Mouse (Mus musculus): ENCODE data around the gene Gm6588. TPM values are rescaled to one million over a fixed set of nuclear protein-coding genes. Genes with fewer than 3 reads are reported as not detected.
"Not testable (repeated sequence)": the region's sequence is repeated elsewhere in the genome, so short reads cannot be mapped to it uniquely, and the experiment has no call there.

Gm6588 gene
- not detected in 2 replicates for polyA plus RNA-seq (2012; rRNA removed)

DNA sequence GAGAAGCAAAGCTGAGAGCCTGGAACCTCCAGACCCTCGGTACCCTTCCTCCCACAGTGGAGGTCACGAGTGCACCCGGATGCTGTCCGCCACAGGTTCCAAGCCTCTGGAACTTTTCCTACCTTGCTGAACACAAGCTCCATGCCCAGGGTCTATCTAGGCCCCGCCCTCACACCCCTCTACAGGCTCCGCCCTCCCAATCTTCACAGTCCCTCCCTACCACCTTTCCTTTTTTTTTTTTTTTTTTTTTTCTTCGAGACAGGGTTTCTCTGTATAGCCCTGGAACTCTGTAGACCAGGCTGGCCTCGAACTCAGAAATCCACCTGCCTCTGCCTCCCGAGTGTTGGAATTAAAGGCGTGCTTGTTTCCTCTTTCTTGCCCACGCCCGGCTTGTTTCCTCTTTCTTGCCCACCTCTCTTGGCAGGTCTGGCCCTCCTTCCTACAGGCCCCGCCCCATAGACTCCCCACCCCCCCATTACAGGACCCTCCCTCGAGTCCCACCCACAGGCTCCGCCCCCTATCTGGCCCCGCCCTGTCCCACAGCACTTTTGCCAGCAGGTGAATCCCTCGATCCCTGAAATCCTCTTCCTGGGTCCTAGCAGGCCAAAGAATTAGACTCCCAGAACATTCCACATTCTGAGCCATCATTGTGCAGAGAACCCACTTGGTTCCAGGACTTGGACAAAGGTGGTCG is at the start of gene Gm6588:
Gm6588 (plus strand) TSS at position 680 of the 694 bp plus-strand sequence.
- WGBS = 74% methylated on average over 18 of the region's 18 CpGs
- Histone ChIP-seq H3K36me3 (ENCODE audit: control insufficient read depth, insufficient read depth, low read length) (no peaks in the 10 kb centered on the region), H3K27ac (ENCODE audit: insufficient read depth, low read depth, low read length) (no peak within 1 kb of the TSS), H3K27me3 (replicated peaks; ENCODE audit: control insufficient read depth, insufficient read depth, low read length) (no peaks in the 10 kb centered on the region), H3K4me1 (ENCODE audit: control insufficient read depth, insufficient read depth, low read length) (no peaks in the 10 kb centered on the region), H3K4me3 (ENCODE audit: insufficient read depth, low read depth, low read length) (no peak within 1 kb of the TSS)
- DNase-seq = no peak
- TF ChIP-seq CTCF (conservative IDR thresholded peaks at IDR 0.05; ENCODE audit: insufficient read depth, insufficient read length, low read depth, low read length) (no peak), POLR2A (IDR thresholded peaks at IDR 0.05; ENCODE audit: low read depth, low read length) (no peak)

DNA sequence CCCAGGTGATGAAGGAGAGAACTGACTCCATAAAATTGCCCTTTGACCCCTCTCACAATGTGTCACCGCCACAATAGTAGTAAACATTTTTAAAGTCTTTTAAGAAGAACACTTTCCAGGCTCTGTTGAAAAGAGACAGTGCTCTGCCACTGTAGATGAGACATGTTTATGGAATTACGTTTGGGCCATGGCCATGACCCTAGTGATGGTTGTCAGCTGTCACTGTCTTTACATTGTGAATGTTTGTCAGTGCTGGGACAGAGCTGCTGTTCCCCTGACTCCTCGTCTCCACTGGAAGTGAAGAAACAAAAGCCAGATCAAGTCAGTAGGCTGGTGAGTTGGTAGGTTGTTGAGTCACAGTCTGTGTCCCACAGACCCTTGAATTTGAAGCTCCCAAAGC is 46.8 kb upstream of the Gm6588 start:
- no peak for DNase-seq
- 57% methylated on average over 3 of the region's 3 CpGs for WGBS
- no peaks in the 10 kb centered on the region for H3K27me3 ChIP-seq (replicated peaks; ENCODE audit: control insufficient read depth, insufficient read depth, low read length)
- H3K4me3 ChIP-seq (ENCODE audit: insufficient read depth, low read depth, low read length) = no peak overlapping the region
- no peak overlapping the region for H3K27ac ChIP-seq (ENCODE audit: insufficient read depth, low read depth, low read length)
- no peaks in the 10 kb centered on the region for H3K36me3 ChIP-seq (ENCODE audit: control insufficient read depth, insufficient read depth, low read length)
- H3K4me1 ChIP-seq (ENCODE audit: control insufficient read depth, insufficient read depth, low read length) = no peaks in the 10 kb centered on the region
- TF ChIP-seq CTCF (conservative IDR thresholded peaks at IDR 0.05; ENCODE audit: insufficient read depth, insufficient read length, low read depth, low read length) = no peak
- TF ChIP-seq POLR2A (IDR thresholded peaks at IDR 0.05; ENCODE audit: low read depth, low read length) = no peak

DNA sequence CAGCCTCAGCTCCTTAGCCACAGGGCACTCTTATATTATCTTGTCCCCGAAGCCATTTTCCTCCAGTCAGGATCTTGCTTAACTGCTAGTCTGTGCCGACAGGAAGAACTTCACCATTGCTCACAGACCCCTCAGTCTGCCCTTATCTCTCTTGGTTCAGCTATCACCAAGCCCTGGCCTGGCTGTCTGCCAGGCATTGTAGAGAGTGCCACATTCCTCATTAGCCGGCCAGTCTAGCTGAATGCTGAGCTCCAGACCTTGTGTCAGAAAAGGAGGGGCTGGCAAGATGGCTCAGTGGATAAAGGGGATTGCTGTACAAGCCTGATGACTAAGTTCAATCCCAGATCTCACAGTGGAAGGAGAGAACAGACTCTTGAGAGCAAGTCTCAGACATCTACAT is 43.2 kb upstream of the Gm6588 start:
- TF ChIP-seq CTCF (conservative IDR thresholded peaks at IDR 0.05; ENCODE audit: insufficient read depth, insufficient read length, low read depth, low read length) (no peak), POLR2A (IDR thresholded peaks at IDR 0.05; ENCODE audit: low read depth, low read length) (no peak)
- 57% methylated on average over 3 of the region's 3 CpGs for whole genome bisulfite sequencing
- H3K36me3 ChIP-seq (ENCODE audit: control insufficient read depth, insufficient read depth, low read length) = no peaks in the 10 kb centered on the region
- no peak overlapping the region for H3K4me3 ChIP-seq (ENCODE audit: insufficient read depth, low read depth, low read length)
- no peak for DNase-seq
- no peak overlapping the region for H3K27ac ChIP-seq (ENCODE audit: insufficient read depth, low read depth, low read length)
- H3K27me3 ChIP-seq (replicated peaks; ENCODE audit: control insufficient read depth, insufficient read depth, low read length) = no peaks in the 10 kb centered on the region
- H3K4me1 ChIP-seq (ENCODE audit: control insufficient read depth, insufficient read depth, low read length) = no peaks in the 10 kb centered on the region

DNA sequence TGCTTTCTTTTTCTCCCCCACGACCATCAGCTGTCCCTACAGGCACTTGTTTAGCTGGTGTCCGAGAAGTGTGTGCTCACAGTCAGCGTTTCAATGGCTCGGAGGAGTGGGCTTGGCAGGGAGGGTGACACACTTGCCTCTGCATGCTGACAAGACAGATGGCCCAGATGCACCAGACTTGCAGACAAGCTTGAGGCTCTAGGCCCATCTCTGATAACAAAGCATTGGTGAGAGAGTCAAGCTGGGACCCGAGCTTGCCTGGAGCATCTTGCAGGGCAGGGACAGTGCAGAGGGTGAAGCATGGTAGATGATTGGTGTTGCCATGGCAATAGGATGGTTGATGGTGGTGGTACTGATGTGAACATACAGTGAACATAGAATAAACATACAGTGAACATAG is 40.0 kb upstream of the Gm6588 start:
- no peak for DNase-seq
- H3K4me1 ChIP-seq (ENCODE audit: control insufficient read depth, insufficient read depth, low read length) = no peaks in the 10 kb centered on the region
- H3K36me3 ChIP-seq (ENCODE audit: control insufficient read depth, insufficient read depth, low read length) = no peaks in the 10 kb centered on the region
- TF ChIP-seq CTCF (conservative IDR thresholded peaks at IDR 0.05; ENCODE audit: insufficient read depth, insufficient read length, low read depth, low read length) (no peak), POLR2A (IDR thresholded peaks at IDR 0.05; ENCODE audit: low read depth, low read length) (no peak)
- no peak overlapping the region for H3K4me3 ChIP-seq (ENCODE audit: insufficient read depth, low read depth, low read length)
- H3K27ac ChIP-seq (ENCODE audit: insufficient read depth, low read depth, low read length) = no peak overlapping the region
- no peaks in the 10 kb centered on the region for H3K27me3 ChIP-seq (replicated peaks; ENCODE audit: control insufficient read depth, insufficient read depth, low read length)
- WGBS = 41% methylated on average over 5 of the region's 5 CpGs

DNA sequence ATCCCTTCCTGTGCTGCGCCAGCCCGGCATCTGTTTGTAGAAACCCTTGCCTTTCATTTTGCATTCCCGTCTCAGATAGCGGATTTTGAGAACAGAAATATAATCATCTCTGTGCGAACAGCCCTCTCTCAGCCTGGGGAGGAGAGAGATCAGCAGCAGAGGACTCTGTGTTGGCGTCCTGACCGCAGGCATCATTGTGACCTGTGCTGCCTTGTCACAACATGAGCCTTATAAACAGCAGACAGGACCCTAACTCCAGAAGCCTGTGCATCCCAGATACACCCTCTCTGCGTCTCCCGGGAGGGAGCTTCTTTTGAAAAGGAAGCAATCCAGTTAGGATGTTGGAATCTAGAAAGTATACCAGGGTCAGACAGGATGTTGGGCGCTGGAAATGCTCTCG is 38.2 kb upstream of the Gm6588 start:
- 38% methylated on average over 11 of the region's 11 CpGs for WGBS
- no peak for DNase-seq
- H3K4me3 ChIP-seq (ENCODE audit: insufficient read depth, low read depth, low read length) = no peak overlapping the region
- H3K27ac ChIP-seq (ENCODE audit: insufficient read depth, low read depth, low read length) = no peak overlapping the region
- H3K4me1 ChIP-seq (ENCODE audit: control insufficient read depth, insufficient read depth, low read length) = no peaks in the 10 kb centered on the region
- no peak for TF ChIP-seq CTCF (conservative IDR thresholded peaks at IDR 0.05; ENCODE audit: insufficient read depth, insufficient read length, low read depth, low read length)
- no peak for TF ChIP-seq POLR2A (IDR thresholded peaks at IDR 0.05; ENCODE audit: low read depth, low read length)
- H3K27me3 ChIP-seq (replicated peaks; ENCODE audit: control insufficient read depth, insufficient read depth, low read length) = no peaks in the 10 kb centered on the region
- no peaks in the 10 kb centered on the region for H3K36me3 ChIP-seq (ENCODE audit: control insufficient read depth, insufficient read depth, low read length)

DNA sequence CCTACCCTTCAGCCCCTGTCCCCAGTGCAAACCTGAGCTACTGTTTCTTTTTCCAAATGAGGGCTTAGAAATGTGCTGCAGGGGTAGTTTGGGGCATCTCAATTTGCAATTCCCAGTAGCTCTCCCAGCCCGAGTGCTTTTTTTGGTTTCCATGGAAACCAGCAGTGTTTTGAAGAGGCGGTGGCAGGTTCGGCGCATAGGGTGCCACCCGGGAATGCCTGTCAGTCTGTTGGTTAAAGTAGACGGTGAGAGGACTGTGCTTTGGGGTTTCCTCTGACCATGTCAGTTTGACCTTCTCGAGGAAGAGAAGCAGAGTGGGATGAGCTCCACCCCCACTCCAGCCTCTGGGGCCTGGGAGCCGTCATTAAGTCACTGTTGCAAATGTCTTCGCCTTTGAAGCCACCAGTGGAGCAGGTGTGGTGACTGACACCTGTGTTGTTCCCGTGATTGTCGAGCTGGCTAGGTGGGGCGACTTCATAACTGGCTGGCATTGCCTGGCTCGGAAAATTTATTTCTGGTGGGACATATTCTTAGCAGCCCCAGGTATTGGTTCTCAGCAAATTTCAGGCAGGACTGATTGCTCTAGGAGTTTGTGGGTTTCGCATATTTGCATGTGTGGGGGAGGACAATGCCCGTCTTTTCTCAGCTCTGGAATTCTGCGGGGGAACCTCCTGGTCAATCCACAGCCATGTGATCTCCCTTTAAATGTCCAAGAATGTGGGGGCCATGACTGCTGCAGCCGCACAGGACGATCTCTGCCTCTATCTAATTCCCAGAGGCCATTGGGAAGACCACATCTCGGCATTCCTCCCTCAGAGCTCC is 37.5 kb upstream of the Gm6588 start:
- TF ChIP-seq POLR2A (IDR thresholded peaks at IDR 0.05; ENCODE audit: low read depth, low read length) = no peak
- TF ChIP-seq CTCF (conservative IDR thresholded peaks at IDR 0.05; ENCODE audit: insufficient read depth, insufficient read length, low read depth, low read length) = no peak
- no peaks in the 10 kb centered on the region for H3K36me3 ChIP-seq (ENCODE audit: control insufficient read depth, insufficient read depth, low read length)
- 9% methylated on average over 19 of the region's 19 CpGs for WGBS

DNA sequence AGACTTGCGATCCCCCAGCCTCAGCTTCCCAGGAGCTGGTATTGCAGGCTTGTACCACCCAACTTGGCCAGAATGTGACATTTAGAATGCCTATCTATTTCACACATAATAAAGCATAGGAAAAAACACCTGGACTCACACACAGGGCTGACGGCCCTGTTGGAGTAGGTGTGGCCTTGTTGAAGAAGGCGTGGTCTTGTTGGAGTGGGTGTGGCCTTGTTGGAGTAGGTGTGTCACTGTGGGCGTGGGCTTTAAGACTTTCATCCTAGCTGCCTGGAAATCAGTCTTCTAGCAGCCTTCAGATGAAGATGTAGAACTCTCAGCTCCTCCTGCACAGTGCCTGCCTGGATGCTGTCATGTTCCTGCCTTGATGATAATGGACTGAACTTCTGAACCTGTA is 36.4 kb upstream of the Gm6588 start:
- not testable (repeated sequence) for DNase-seq; H3K4me3 ChIP-seq (ENCODE audit: insufficient read depth, low read depth, low read length); H3K4me1 ChIP-seq (ENCODE audit: control insufficient read depth, insufficient read depth, low read length); H3K27me3 ChIP-seq (replicated peaks; ENCODE audit: control insufficient read depth, insufficient read depth, low read length); H3K27ac ChIP-seq (ENCODE audit: insufficient read depth, low read depth, low read length); H3K36me3 ChIP-seq (ENCODE audit: control insufficient read depth, insufficient read depth, low read length)
- WGBS = 79% methylated on average over 4 of the region's 4 CpGs

More for the DNA sequence above, 37.5 kb upstream of the Gm6588 start:
- Histone ChIP-seq H3K27ac (ENCODE audit: insufficient read depth, low read depth, low read length) (no peak overlapping the region), H3K4me1 (ENCODE audit: control insufficient read depth, insufficient read depth, low read length) (no peaks in the 10 kb centered on the region), H3K27me3 (replicated peaks; ENCODE audit: control insufficient read depth, insufficient read depth, low read length) (no peaks in the 10 kb centered on the region), H3K4me3 (ENCODE audit: insufficient read depth, low read depth, low read length) (no peak overlapping the region)
- DNase-seq = no peak
